Mouse (Mus musculus): ENCODE measurements around the gene Cgref1.

GRCm38 (mm10) chr5:30933705-30934104 lies 11.7 kb downstream of the Cgref1 start:
- TF ChIP-seq GATA2 (IDR thresholded peaks at IDR 0.05; ENCODE audit: borderline replicate concordance, low read depth, low read length) (no peak), CTCF (IDR thresholded peaks at IDR 0.05; ENCODE audit: low read depth, low read length) (no peak), TAL1 (conservative IDR thresholded peaks at IDR 0.05; ENCODE audit: low read depth, low read length) (no peak), GATA1 (IDR thresholded peaks at IDR 0.05; ENCODE audit: borderline replicate concordance, low read length) (no peak)

Data from G1E (cell line).